Comparison of ENCODE assay signal across 38 mouse cellular contexts in the genomic region with DNA sequence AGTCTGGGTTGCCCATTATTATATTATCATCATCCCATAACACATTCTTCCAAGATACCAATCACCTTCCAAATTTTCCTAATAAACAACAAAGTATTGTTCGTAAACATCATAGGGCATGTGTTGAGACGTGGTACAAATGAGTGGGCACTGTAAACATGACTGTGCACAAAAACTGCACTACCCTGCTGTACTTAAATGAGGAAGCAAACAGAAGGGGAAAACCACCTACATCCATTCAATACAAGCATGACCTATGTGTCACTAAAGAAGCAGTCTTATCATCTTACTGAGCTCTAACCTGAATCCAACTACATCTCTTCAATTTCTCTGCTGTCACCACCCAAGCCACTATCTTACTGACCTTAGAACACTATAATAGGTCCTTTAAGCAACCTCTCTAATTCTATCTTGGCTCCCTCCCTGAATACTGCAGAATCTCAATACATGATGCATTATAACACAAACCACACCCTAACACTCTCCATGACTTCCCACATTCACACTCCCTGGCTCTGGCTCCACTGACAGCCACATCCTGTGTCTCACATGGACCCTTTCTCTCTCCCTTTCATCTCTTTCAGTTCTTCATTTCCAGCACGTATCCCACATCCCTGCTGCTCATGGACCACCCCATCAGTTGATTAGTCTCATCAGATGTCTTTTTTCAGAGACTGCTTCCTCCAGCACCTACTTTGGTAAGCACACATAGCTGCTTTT. TPM values are rescaled to one million over a fixed set of nuclear protein-coding genes. Genes with fewer than 3 reads are reported as not detected.
DNase-seq lines count a peak whose midpoint lies in the region; ATAC-seq and TF ChIP-seq lines count a peak whose summit lies in the region.
"Had no signal": no experiment of that assay in that cellular context is flagged by ENCODE, and none has a peak within 500 bp of the region (broad histone marks: within the 10 kb centered on the region; RNA-seq: fewer than 3 reads in every experiment).

No protein-coding gene starts in this region.

- no peaks in the 10 kb centered on the region for H3K36me3 ChIP-seq in CH12.LX (replicated peaks in 1 of 2; ENCODE audit: control insufficient read depth in 1 of 2, insufficient read depth in 1 of 2, low read length in 1 of 2)
- H3K36me3 ChIP-seq in hindbrain, embryonic 16.5 days (ENCODE audit: control insufficient read depth, insufficient read depth, low read length), result no peaks in the 10 kb centered on the region
- H3K36me3 ChIP-seq: embryonic facial prominence, embryonic 12.5 days; G1E; heart, embryonic 12.5 days; hindbrain, embryonic 10.5 days; hindbrain, embryonic 15.5 days; intestine, embryonic 15.5 days; limb, embryonic 12.5 days; lung, embryonic 15.5 days; neural tube, embryonic 15.5 days had no signal

- dilution Hi-C loops in CH12.LX (cut with MboI; ENCODE audit: extremely low pct_ligation_motif_present, extremely low pct_unique_long_range_greater_than_20kb, low sequenced_read_pairs), result no loop called here

- TF ChIP-seq POLR2A in CH12.LX (IDR thresholded peaks at IDR 0.05; ENCODE audit: low read depth, low read length), result no peak

- H3K4me3 ChIP-seq in CH12.LX (replicated peaks in 1 of 3; ENCODE audit: low read depth in 2 of 3, low read length in 2 of 3, poor library complexity in 1 of 3), result no peak overlapping the region
- H3K4me3 ChIP-seq in hindbrain, embryonic 16.5 days (ENCODE audit: low read length), result no peak overlapping the region
- H3K4me3 ChIP-seq: embryonic facial prominence, embryonic 12.5 days; heart, adult 2 months; heart, embryonic 12.5 days; hindbrain, embryonic 10.5 days; hindbrain, embryonic 15.5 days; intestine, embryonic 15.5 days; limb, embryonic 12.5 days; lung, embryonic 15.5 days; neural tube, embryonic 15.5 days had no signal

- no peaks in the 10 kb centered on the region for H3K9me3 ChIP-seq in CH12.LX (replicated peaks; ENCODE audit: low read length)
- no peaks in the 10 kb centered on the region for H3K9me3 ChIP-seq in hindbrain, embryonic 16.5 days (ENCODE audit: control insufficient read depth, low read length)
- H3K9me3 ChIP-seq: embryonic facial prominence, embryonic 12.5 days; heart, embryonic 12.5 days; hindbrain, embryonic 10.5 days; hindbrain, embryonic 15.5 days; intestine, embryonic 15.5 days; limb, embryonic 12.5 days; lung, embryonic 15.5 days; neural tube, embryonic 15.5 days had no signal

- no peak overlapping the region for H3K27ac ChIP-seq in CH12.LX (ENCODE audit: insufficient read depth, low read depth)
- H3K27ac ChIP-seq in hindbrain, embryonic 16.5 days (ENCODE audit: low read depth, low read length), result no peak overlapping the region
- H3K27ac ChIP-seq: embryonic facial prominence, embryonic 12.5 days; heart, adult 2 months; hindbrain, embryonic 10.5 days; hindbrain, embryonic 15.5 days; intestine, embryonic 15.5 days; kidney, postnatal 0 days; limb, embryonic 12.5 days; lung, embryonic 15.5 days; neural tube, embryonic 15.5 days had no signal

- DNase-seq in 416B (ENCODE audit: low read depth) (peak; percentile 28), CH12.LX (ENCODE audit: extremely low read depth) (peak; percentile 46)
- DNase-seq in right cerebral cortex, postnatal 25 days, result no peak
- no peak for DNase-seq in frontal cortex, postnatal 14 days (ENCODE audit: low spot score in 2 of 2)
- DNase-seq: adrenal gland, postnatal 14 days; cerebellum, adult 11 months; cerebellum, postnatal 10 days; embryo, embryonic 11 days; gastrocnemius, postnatal 25 days; heart, adult 2 months; kidney, adult 2 months; kidney, postnatal 4 days; layer of hippocampus, adult 9-11 months; lung, postnatal 4 days; midbrain, embryonic 14.5 days; right cerebral cortex, postnatal 4 days had no signal

- no peak overlapping the region for H3K9ac ChIP-seq in CH12.LX (ENCODE audit: insufficient read depth, low read depth)
- H3K9ac ChIP-seq in hindbrain, embryonic 16.5 days (ENCODE audit: low read depth, low read length), result no peak overlapping the region
- H3K9ac ChIP-seq: embryonic facial prominence, embryonic 12.5 days; heart, embryonic 12.5 days; hindbrain, embryonic 15.5 days; intestine, embryonic 15.5 days; limb, embryonic 12.5 days; lung, embryonic 15.5 days; neural tube, embryonic 15.5 days had no signal

- H3K4me2 ChIP-seq in CH12.LX (ENCODE audit: insufficient read depth, low read depth, poor library complexity, severe bottlenecking), result no peak overlapping the region
- no peak overlapping the region for H3K4me2 ChIP-seq in hindbrain, embryonic 16.5 days (ENCODE audit: low read length)
- H3K4me2 ChIP-seq: embryonic facial prominence, embryonic 12.5 days; heart, embryonic 12.5 days; hindbrain, embryonic 15.5 days; intestine, embryonic 15.5 days; limb, embryonic 12.5 days; lung, embryonic 15.5 days; neural tube, embryonic 15.5 days had no signal

- TF ChIP-seq RAD21 in CH12.LX (IDR thresholded peaks at IDR 0.05; ENCODE audit: low read depth, low read length), result no peak

- peaks cover 9 to 55% of the 10 kb centered on the region in 2 experiments for H3K4me1 ChIP-seq in CH12.LX (ENCODE audit: control insufficient read depth in 1 of 2, insufficient read depth in 2 of 2)
- peaks cover 2% of the 10 kb centered on the region; the same call in 1 of the 2 replicates for H3K4me1 ChIP-seq in hindbrain, embryonic 16.5 days (ENCODE audit: control insufficient read depth, insufficient read depth, low read depth, low read length)
- H3K4me1 ChIP-seq: embryonic facial prominence, embryonic 12.5 days; intestine, embryonic 15.5 days; limb, embryonic 12.5 days had no signal

- in situ Hi-C loops in CH12.LX (cut with MboI; ENCODE audit: low pct_ligation_motif_present, low pct_unique_long_range_greater_than_20kb, low sequenced_read_pairs), result no loop called here

- H3K27me3 ChIP-seq in CH12.LX (replicated peaks), result no peaks in the 10 kb centered on the region
- no peaks in the 10 kb centered on the region for H3K27me3 ChIP-seq in hindbrain, embryonic 16.5 days (replicated peaks; ENCODE audit: control insufficient read depth, insufficient read depth, low read length)
- H3K27me3 ChIP-seq: embryonic facial prominence, embryonic 12.5 days; heart, embryonic 12.5 days; hindbrain, embryonic 15.5 days; intestine, embryonic 15.5 days; limb, embryonic 12.5 days; lung, embryonic 15.5 days; neural tube, embryonic 15.5 days; Patski had no signal

- peak; percentile 86 to 92 for ATAC-seq in hematopoietic stem cell, adult 5-6 weeks (replicated peaks in 1 of 2; ENCODE audit: insufficient read depth in 1 of 2, low FRiP score in 2 of 2, low TSS enrichment in 1 of 2, low read depth in 1 of 2, poor library complexity in 2 of 2, severe bottlenecking in 2 of 2)
- ATAC-seq in neutrophil, adult 5-6 weeks (ENCODE audit: extremely low read depth, insufficient number of reproducible peaks, low FRiP score, poor library complexity, severe bottlenecking), result peak; percentile 80; the same call in 1 of the 2 replicates
- ATAC-seq in hindbrain, embryonic 16.5 days, result no peak
- ATAC-seq: forebrain, embryonic 14.5 days; intestine, embryonic 15.5 days; Patski had no signal

- no peak for TF ChIP-seq EP300 in CH12.LX (IDR thresholded peaks at IDR 0.05; ENCODE audit: low read length)

- no peak for TF ChIP-seq CTCF in CH12.LX (conservative IDR thresholded peaks at IDR 0.05 in 1 of 2, IDR thresholded peaks at IDR 0.05 in 1 of 2; ENCODE audit: low read depth in 2 of 2, low read length in 2 of 2)

- peaks cover 10% of the 10 kb centered on the region for H3K79me2 ChIP-seq in CH12.LX (replicated peaks; ENCODE audit: control insufficient read depth, extremely low read depth, insufficient read depth, poor library complexity, severe bottlenecking)

- 87% methylated on average over 3 of the region's 3 CpGs for WGBS in hindbrain, embryonic 16.5 days

TF ChIP-seq in CH12.LX, 34 proteins besides CTCF, POLR2A, EP300 and RAD21:
- TF ChIP-seq ZMIZ1 (IDR thresholded peaks at IDR 0.05; ENCODE audit: low read depth, low read length) (no peak), ZC3H11A (IDR thresholded peaks at IDR 0.05; ENCODE audit: low read depth, low read length) (no peak), MXI1 (IDR thresholded peaks at IDR 0.05; ENCODE audit: low read depth, low read length) (no peak), POLR2AphosphoS2 (IDR thresholded peaks at IDR 0.05; ENCODE audit: low read depth, low read length) (no peak), CHD2 (IDR thresholded peaks at IDR 0.05; ENCODE audit: low read length) (no peak), NRF1 (IDR thresholded peaks at IDR 0.05; ENCODE audit: low read depth, low read length) (no peak), JUN (IDR thresholded peaks at IDR 0.05; ENCODE audit: insufficient read depth, low read depth, low read length) (no peak), CHD1 (IDR thresholded peaks at IDR 0.05; ENCODE audit: low read depth, low read length) (no peak), TBP (conservative IDR thresholded peaks at IDR 0.05; ENCODE audit: low read depth, low read length) (no peak), SIN3A (IDR thresholded peaks at IDR 0.05; ENCODE audit: low read length) (no peak), E2F4 (IDR thresholded peaks at IDR 0.05; ENCODE audit: insufficient replicate concordance, low read depth, low read length) (no peak), MEF2A (IDR thresholded peaks at IDR 0.05; ENCODE audit: borderline replicate concordance, low read depth, low read length) (no peak), MAX (IDR thresholded peaks at IDR 0.05; ENCODE audit: low read length) (no peak), BHLHE40 (IDR thresholded peaks at IDR 0.05; ENCODE audit: low read depth, low read length) (no peak), ZNF384 (IDR thresholded peaks at IDR 0.05; ENCODE audit: low read depth, low read length) (no peak), IRF4 (IDR thresholded peaks at IDR 0.05; ENCODE audit: low read depth, low read length) (no peak), SMC3 (IDR thresholded peaks at IDR 0.05; ENCODE audit: low read depth, low read length) (no peak), MAZ (IDR thresholded peaks at IDR 0.05; ENCODE audit: low read depth, low read length) (no peak), NELFE (IDR thresholded peaks at IDR 0.05; ENCODE audit: low read depth, low read length) (no peak)

RNA-seq across cellular contexts. Expression of a gene that starts 10.0 kb away (rescaled TPM):
- total RNA-seq in CH12.LX (2012; rRNA removed) (7.1 and 9.4 TPM in 2 replicates), CH12.LX (2014; rRNA removed) (15.1 and 17.7 TPM in 2 replicates)
- polyA plus RNA-seq in CH12.LX (2012; ENCODE audit: insufficient read length, low read depth), result 6.1 and 6.6 TPM in 2 replicates
- 34.0 and 36.3 TPM in 2 replicates for total RNA-seq in hematopoietic stem cell, adult 5-6 weeks (2017)
- 59.8 and 69.9 TPM in 2 replicates for total RNA-seq in neutrophil, adult 5-6 weeks (2017)
- 7.4 and 8.4 TPM in 2 replicates for polyA plus RNA-seq in hindbrain, embryonic 16.5 days (2015; fragmentation: Nextera tagmentation; extraction: Ambion mirVana)
- polyA plus RNA-seq: G1E had no signal

RNA-seq across cellular contexts. Expression of a gene that starts 57.7 kb away (rescaled TPM):
- total RNA-seq in CH12.LX (2012; rRNA removed) (not detected in 2 replicates), CH12.LX (2014; rRNA removed) (not detected in 2 replicates)
- polyA plus RNA-seq in CH12.LX (2012; ENCODE audit: insufficient read length, low read depth), result not detected in 2 replicates
- not detected in 2 replicates for total RNA-seq in hematopoietic stem cell, adult 5-6 weeks (2017)
- not detected in 2 replicates for total RNA-seq in neutrophil, adult 5-6 weeks (2017)
- not detected in 2 replicates for polyA plus RNA-seq in hindbrain, embryonic 16.5 days (2015; fragmentation: Nextera tagmentation; extraction: Ambion mirVana)
- total RNA-seq: adrenal gland, postnatal 14 days; gastrocnemius, adult 18-20 months; gastrocnemius, postnatal 25 days; heart, adult 2 months; left cerebral cortex, postnatal 25 days; liver, adult 2 months had no signal
- polyA plus RNA-seq: C2C12; embryonic facial prominence, embryonic 12.5 days; forebrain, embryonic 14.5 days; G1E; heart, adult 2 months; heart, postnatal 0 days; hindbrain, embryonic 10.5 days; hindbrain, embryonic 15.5 days; intestine, embryonic 15.5 days; kidney, adult 2 months; kidney, postnatal 0 days; limb, embryonic 12.5 days; liver, adult 2 months; liver, embryonic 16.5 days; lung, embryonic 15.5 days; midbrain, embryonic 14.5 days; neural tube, embryonic 15.5 days; Patski; stomach, embryonic 14.5 days had no signal

Comparison
In these comparisons a context has a peak if more than half of its experiments do, and no peak if none do; other contexts are left out.
1. DNase-seq: peak in 416B (single experiment) and CH12.LX (single experiment); none in right cerebral cortex, postnatal 25 days (single experiment) and frontal cortex, postnatal 14 days (0 of 2).